Mouse (Mus musculus) intestine, embryonic 14.5 days (tissue): ENCODE results near the gene Rara. TPM values are rescaled to one million over a fixed set of nuclear protein-coding genes. Genes with fewer than 3 reads are reported as not detected.
"Not testable (repeated sequence)": the region's sequence is repeated elsewhere in the genome, so short reads cannot be mapped to it uniquely, and the experiment has no call there.

Experiments used
- ATAC-seq: fragments of 200-750 bp; cut with Nextera tagmentation; replicated peaks from 2 replicates; pipeline ENCODE4 v1.8.0; 2017; ENCODE audit warnings: low read depth, moderate number of reproducible peaks, moderate TSS enrichment, moderate library complexity; ENCODE audit not compliant: low FRiP score, low TSS enrichment
- DNase-seq: peaks from one replicate; pipeline ENCODE4 v3.0.0-alpha.2; 2018; ENCODE audit warnings: low spot score
- H3K27ac ChIP-seq: fragments of 300-500 bp; sonication (generic); 2 replicates; pipeline ENCODE4 v1.5.1; 2014; ENCODE audit warnings: low read depth, mild to moderate bottlenecking, control low read depth
- H3K27me3 ChIP-seq: fragments of 300-500 bp; sonication (generic); replicated peaks from 2 replicates; pipeline ENCODE4 v1.6.1; 2014; ENCODE audit warnings: low read length, control low read depth; ENCODE audit not compliant: control insufficient read depth, insufficient read depth
- H3K36me3 ChIP-seq: fragments of 300-500 bp; sonication (generic); 2 replicates; pipeline ENCODE4 v1.6.1; 2014; ENCODE audit warnings: low read length, control low read depth; ENCODE audit not compliant: control insufficient read depth, insufficient read depth
- H3K4me1 ChIP-seq: fragments of 300-500 bp; sonication (generic); replicated peaks from 2 replicates; pipeline ENCODE4 v1.6.1; 2014; ENCODE audit warnings: low read length, control low read depth, mixed read lengths; ENCODE audit not compliant: control insufficient read depth, insufficient read depth
- H3K4me2 ChIP-seq: fragments of 300-500 bp; sonication (generic); 2 replicates; pipeline ENCODE4 v1.6.1; 2014; ENCODE audit warnings: low read length
- H3K4me3 ChIP-seq: fragments of 300-500 bp; sonication (generic); 2 replicates; pipeline ENCODE4 v1.5.1; 2014; ENCODE audit warnings: low read depth, low read length, control low read depth, mixed read lengths
- H3K9ac ChIP-seq: fragments of 300-500 bp; sonication (generic); 2 replicates; pipeline ENCODE4 v1.6.1; 2014; ENCODE audit warnings: mild to moderate bottlenecking, low read length
- H3K9me3 ChIP-seq: fragments of 300-500 bp; sonication (generic); 2 replicates; pipeline ENCODE4 v1.6.1; 2016; ENCODE audit warnings: low read length, control low read depth; ENCODE audit not compliant: control insufficient read depth
- WGBS: fragments of 180-500 bp; shearing (Covaris S2); extraction: QIAGEN DNeasy Blood & Tissue Kit; methylation state at CpG from one replicate; pipeline ENCODE4 v1.1.7; 2014; 5-methylcytosine and 5-hydroxymethylcytosine counted together
- polyA plus RNA-seq: library from polyadenylated mRNA; unstranded; fragments of >200 nt; fragmentation: Nextera tagmentation; extraction: Ambion mirVana; gene quantifications from 2 replicates; pipeline ENCODE4 v1.2.1, GENCODE M21; 2014

Gene Rara
- polyA plus RNA-seq, 1 experiment from 2014 or later = 42.4 TPM

GRCm38 (mm10) chr11:98905033-98905432, 22.6 kb upstream of the Rara start:
- 66% methylated on average over 7 of the region's 7 CpGs for WGBS
- Histone ChIP-seq H3K27me3 (no peaks in the 10 kb centered on the region), H3K9ac (no peak overlapping the region), H3K4me2 (0 out of 2 replicates have a peak overlapping the region, but pooled peaks have one; percentile 18), H3K4me3 (no peak overlapping the region), H3K36me3 (peaks cover 32% of the 10 kb centered on the region), H3K4me1 (peaks cover 32% of the 10 kb centered on the region), H3K9me3 (no peaks in the 10 kb centered on the region), H3K27ac (peak overlapping the region; percentile 82)
- ATAC-seq (peak; percentile 61), DNase-seq (peak; percentile 76)

GRCm38 (mm10) chr11:98905583-98905982, 22.0 kb upstream of the Rara start:
- ATAC-seq = no peak
- peaks cover 32% of the 10 kb centered on the region for H3K4me1 ChIP-seq
- WGBS = 57% methylated on average over 4 of the region's 4 CpGs

GRCm38 (mm10) chr11:98907063-98907436, 20.6 kb upstream of the Rara start:
- peak overlapping the region; percentile 47 for H3K4me2 ChIP-seq
- no peak for ATAC-seq
- H3K4me3 ChIP-seq = peak overlapping the region; percentile 63
- 56% methylated on average over 5 of the region's 5 CpGs for WGBS
- H3K9me3 ChIP-seq = no peaks in the 10 kb centered on the region
- peaks cover 32% of the 10 kb centered on the region for H3K4me1 ChIP-seq
- H3K27ac ChIP-seq = no peak overlapping the region
- peaks cover 29% of the 10 kb centered on the region for H3K36me3 ChIP-seq
- no peaks in the 10 kb centered on the region for H3K27me3 ChIP-seq
- DNase-seq = no peak
- no peak overlapping the region for H3K9ac ChIP-seq

More at GRCm38 (mm10) chr11:98905583-98905982, 22.0 kb upstream of the Rara start:
- H3K27ac ChIP-seq = peak overlapping the region; percentile 82
- H3K9ac ChIP-seq = no peak overlapping the region
- peak overlapping the region; percentile 18; the same call in 1 of the 2 replicates for H3K4me2 ChIP-seq
- DNase-seq = no peak
- H3K36me3 ChIP-seq = peaks cover 29% of the 10 kb centered on the region
- H3K27me3 ChIP-seq = no peaks in the 10 kb centered on the region
- no peak overlapping the region for H3K4me3 ChIP-seq
- H3K9me3 ChIP-seq = no peaks in the 10 kb centered on the region

- H3K4me1 ChIP-seq = peaks cover 30% of the 10 kb centered on the region
- no peaks in the 10 kb centered on the region for H3K9me3 ChIP-seq
- H3K27ac ChIP-seq = peak within 1 kb of the TSS; percentile 73
- peak within 1 kb of the TSS; percentile 93 for H3K4me2 ChIP-seq
- WGBS = under 1% methylated on average over 49 of the region's 49 CpGs
- peak within 1 kb of the TSS; percentile 63 for H3K4me3 ChIP-seq
- ATAC-seq (peak; percentile 95), DNase-seq (peak; percentile 94)
- peak within 1 kb of the TSS; percentile 67 for H3K9ac ChIP-seq
- no peaks in the 10 kb centered on the region for H3K27me3 ChIP-seq
- H3K36me3 ChIP-seq = peaks cover 32% of the 10 kb centered on the region; the same call in 1 of the 2 replicates
These were observed 20.0 kb upstream of the Rara start, which contains the start of gene Cdc6 for GRCm38 (mm10) chr11:98907437-98908173. Gene Cdc6 (plus strand): TSS chr11:98907801.

DNA sequence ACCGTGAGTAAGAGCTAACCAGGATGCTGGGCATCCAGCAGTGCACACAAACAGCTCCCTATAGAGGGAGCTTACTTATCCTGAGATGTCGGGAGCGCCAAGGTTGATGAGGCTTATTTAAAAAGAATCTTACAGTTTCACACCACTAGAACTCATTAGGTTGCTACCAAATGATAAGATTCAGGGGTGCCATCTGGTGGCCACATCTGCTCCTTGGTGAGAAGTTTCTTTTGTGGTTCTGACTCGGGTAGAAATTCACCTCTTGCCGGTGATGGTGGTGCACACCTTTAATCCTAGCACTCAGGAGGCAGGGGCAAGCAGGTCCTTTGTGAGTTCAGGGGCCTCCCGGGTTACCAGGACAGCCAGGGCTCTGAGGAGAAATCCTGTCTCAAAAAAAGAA, 18.0 kb upstream of the Rara start:
- no peaks in the 10 kb centered on the region for H3K27me3 ChIP-seq
- H3K36me3 ChIP-seq = peaks cover 41% of the 10 kb centered on the region
- H3K9ac ChIP-seq = peak overlapping the region; percentile 25; the same call in 1 of the 2 replicates
- peak overlapping the region; percentile 93 for H3K4me2 ChIP-seq
- peak; percentile 76 for DNase-seq
- no peak overlapping the region for H3K27ac ChIP-seq
- no peak overlapping the region for H3K4me3 ChIP-seq
- 42% methylated on average over 6 of the region's 6 CpGs for WGBS
- no peaks in the 10 kb centered on the region for H3K9me3 ChIP-seq
- peaks cover 20% of the 10 kb centered on the region for H3K4me1 ChIP-seq
- no peak for ATAC-seq

DNA sequence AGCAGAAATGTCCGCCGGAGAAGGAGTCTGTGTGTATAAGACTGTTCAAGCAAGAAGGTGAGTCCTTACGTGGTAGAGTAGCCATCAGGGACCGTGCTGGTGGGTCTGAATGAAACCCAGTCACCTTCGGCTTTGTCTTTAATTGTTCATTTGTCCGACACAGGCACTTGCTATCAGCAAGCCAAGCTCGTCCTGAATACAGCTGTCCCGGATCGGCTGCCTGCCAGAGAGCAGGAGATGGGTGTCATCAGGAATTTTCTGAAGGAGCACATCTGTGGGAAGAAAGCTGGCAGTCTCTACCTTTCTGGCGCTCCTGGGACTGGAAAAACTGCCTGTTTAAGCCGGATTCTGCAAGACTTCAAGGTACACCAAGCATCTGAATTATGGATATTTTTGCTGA, 17.2 kb upstream of the Rara start:
- DNase-seq = no peak
- 93% methylated on average over 11 of the region's 11 CpGs for WGBS
- H3K27ac ChIP-seq = no peak overlapping the region
- H3K36me3 ChIP-seq = peaks cover 41% of the 10 kb centered on the region
- no peak for ATAC-seq
- no peak overlapping the region for H3K4me3 ChIP-seq
- H3K9ac ChIP-seq = no peak overlapping the region
- H3K9me3 ChIP-seq = no peaks in the 10 kb centered on the region
- peaks cover 20% of the 10 kb centered on the region for H3K4me1 ChIP-seq
- no peaks in the 10 kb centered on the region for H3K27me3 ChIP-seq
- no peak overlapping the region for H3K4me2 ChIP-seq

- Histone ChIP-seq H3K9me3 (no peaks in the 10 kb centered on the region), H3K4me2 (no peak overlapping the region), H3K9ac (no peak overlapping the region), H3K27ac (no peak overlapping the region), H3K36me3 (peaks cover 46% of the 10 kb centered on the region), H3K4me3 (no peak overlapping the region), H3K27me3 (no peaks in the 10 kb centered on the region), H3K4me1 (peaks cover 20% of the 10 kb centered on the region)
- ATAC-seq (no peak), DNase-seq (no peak)
- WGBS = 86% methylated on average over 5 of the region's 5 CpGs
These were observed 16.1 kb upstream of the Rara start for GRCm38 (mm10) chr11:98911498-98911897.

GRCm38 (mm10) chr11:98914196-98914595, 13.4 kb upstream of the Rara start:
- H3K36me3 ChIP-seq = peaks cover 62% of the 10 kb centered on the region
- no peaks in the 10 kb centered on the region for H3K9me3 ChIP-seq
- ATAC-seq (no peak), DNase-seq (no peak)
- no peak overlapping the region for H3K9ac ChIP-seq
- WGBS = 46% methylated on average over 11 of the region's 11 CpGs
- H3K4me2 ChIP-seq = no peak overlapping the region
- H3K27me3 ChIP-seq = no peaks in the 10 kb centered on the region
- no peak overlapping the region for H3K4me3 ChIP-seq
- H3K4me1 ChIP-seq = peaks cover 4% of the 10 kb centered on the region
- peak overlapping the region; percentile 14; the same call in 1 of the 2 replicates for H3K27ac ChIP-seq

DNA sequence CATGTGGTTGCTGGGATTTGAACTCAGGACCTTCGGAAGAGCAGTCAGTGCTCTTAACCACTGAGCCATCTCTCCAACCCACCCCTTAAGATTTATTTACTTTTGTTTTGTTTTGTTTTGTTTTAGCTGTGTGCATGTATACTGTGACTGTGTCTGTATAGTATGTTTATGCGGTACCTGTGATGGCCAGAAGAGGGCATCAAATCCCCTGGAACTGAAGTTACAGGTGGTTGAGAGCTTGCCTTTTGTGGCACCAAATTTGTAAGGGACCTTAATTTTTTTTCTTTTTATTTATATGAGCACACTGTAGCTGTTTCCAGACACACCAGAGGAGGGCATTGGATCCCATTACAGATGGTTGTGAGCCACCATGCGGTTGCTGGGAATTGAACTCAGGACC, 11.2 kb upstream of the Rara start:
- not testable (repeated sequence) for H3K27ac ChIP-seq, H3K4me1 ChIP-seq, H3K4me2 ChIP-seq, ATAC-seq, H3K9ac ChIP-seq, H3K4me3 ChIP-seq, H3K27me3 ChIP-seq, DNase-seq, H3K9me3 ChIP-seq
- H3K36me3 ChIP-seq = peaks cover 69% of the 10 kb centered on the region
- WGBS = 90% methylated on average over 3 of the region's 3 CpGs
